Mouse (Mus musculus) left cerebral cortex, postnatal 4 days (tissue): ENCODE measurements around the gene Wdr35. TPM values are rescaled to one million over a fixed set of nuclear protein-coding genes. Genes with fewer than 3 reads are reported as not detected.
"Not testable (repeated sequence)": the region's sequence is repeated elsewhere in the genome, so short reads cannot be mapped to it uniquely, and the experiment has no call there.

ENCODE experiments used
- DNase-seq: peaks from one replicate; pipeline ENCODE4 v3.0.0-alpha.2; 2022
- intact Hi-C: fragments of 180-260 bp; cut with DNase I; formaldehyde crosslinking; loops from one replicate; pipeline ENCODE4 v1.15.1; 2025
- total RNA-seq, 2 experiments: library from RNA; stranded (reverse); gene quantifications; 2 replicates each; pipeline ENCODE4 v1.2.3; 2021

The Wdr35 gene
- 10 to 100 TPM; 35.1 to 39.3 TPM for total RNA-seq

DNA sequence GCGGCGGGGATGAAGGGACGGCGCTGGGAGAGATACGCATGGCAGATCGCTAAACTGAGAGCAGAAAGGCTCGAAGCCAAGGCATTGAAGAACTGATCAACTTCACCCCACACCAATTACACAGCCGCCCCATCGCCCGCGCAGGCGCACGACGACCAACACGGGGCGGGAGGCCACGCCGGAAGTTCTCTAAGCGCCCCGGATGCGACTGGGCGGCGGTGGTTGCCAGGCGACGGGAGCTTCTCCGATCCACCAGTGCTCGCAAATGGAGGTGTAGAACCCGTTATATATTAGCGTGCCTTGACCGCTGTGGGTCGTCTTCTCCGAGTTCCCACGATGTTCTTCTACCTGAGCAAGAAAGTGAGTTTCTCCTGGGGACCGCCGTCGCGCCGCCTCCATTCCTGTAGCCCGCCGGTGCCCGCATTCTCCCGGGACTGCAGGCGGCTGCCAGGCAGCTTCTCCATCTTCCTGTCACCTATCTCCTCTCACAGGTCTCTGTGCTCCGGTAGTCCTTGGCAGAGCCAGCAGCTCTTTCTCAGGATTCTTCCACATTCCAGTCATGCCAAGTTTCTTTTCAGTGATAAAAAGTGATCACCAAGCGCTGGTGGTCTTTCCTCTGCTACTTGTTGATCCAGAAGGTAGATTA lies at the start of gene Wdr35:
Gene Wdr35 (plus strand): TSS at position 73 of the 646 bp plus-strand sequence.
- DNase-seq, result peak; percentile 94
- intact Hi-C loops, result no loop called here

GRCm38 (mm10) chr12:8927652-8928051 lies 46.0 kb upstream of the Wdr35 start:
- no peak for DNase-seq
- intact Hi-C loops, result no loop called here

GRCm38 (mm10) chr12:8928766-8929165 lies 44.9 kb upstream of the Wdr35 start:
- intact Hi-C loops, result no loop called here
- no peak for DNase-seq

GRCm38 (mm10) chr12:8931083-8931482 lies 42.6 kb upstream of the Wdr35 start:
- intact Hi-C loops, result no loop called here
- no peak for DNase-seq

DNA sequence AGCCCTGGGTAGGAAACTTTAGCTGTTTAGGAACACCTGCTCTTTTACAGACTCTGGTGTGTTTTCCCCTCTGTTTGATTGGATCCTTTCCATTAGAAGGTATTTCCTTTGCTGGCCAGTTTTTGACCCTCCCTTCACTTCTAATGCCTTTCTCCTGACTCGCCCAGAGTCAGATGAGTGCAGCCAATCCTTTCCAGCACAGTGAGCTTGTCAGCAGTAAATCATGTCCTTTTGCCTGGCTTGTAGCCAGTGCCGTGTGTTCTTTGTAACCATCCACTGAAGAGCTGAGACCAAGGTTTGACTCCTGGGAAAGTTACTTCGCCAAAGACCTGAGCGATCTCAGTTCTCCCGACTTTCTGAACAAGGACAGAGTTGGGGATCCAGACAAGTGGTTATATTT lies 38.3 kb upstream of the Wdr35 start:
- DNase-seq, result no peak
- intact Hi-C loops, result no loop called here

DNA sequence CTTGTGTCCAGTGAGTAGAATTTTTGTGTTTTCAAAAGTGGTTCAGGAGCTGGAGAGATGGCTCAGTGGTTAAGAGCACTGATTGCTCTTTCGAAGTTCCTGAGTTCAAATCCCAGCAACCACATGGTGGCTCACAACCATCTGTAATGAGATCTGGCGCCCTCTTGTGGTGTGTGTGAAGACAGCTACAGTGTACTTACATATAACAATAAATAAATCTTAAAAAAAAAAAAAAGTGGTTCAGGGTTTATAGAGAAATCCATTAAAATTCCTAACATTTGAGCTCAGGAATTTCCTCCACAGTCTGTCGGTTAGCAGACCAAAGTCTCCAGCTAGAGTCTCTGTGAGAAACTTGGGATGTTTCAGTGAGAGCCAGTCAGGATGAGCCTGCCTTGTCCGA lies 37.5 kb upstream of the Wdr35 start:
- intact Hi-C loops, result not testable (repeated sequence)
- peak; percentile 17 for DNase-seq

GRCm38 (mm10) chr12:8939490-8939889 lies 34.2 kb upstream of the Wdr35 start:
- DNase-seq, result no peak
- intact Hi-C loops, result no loop called here

DNA sequence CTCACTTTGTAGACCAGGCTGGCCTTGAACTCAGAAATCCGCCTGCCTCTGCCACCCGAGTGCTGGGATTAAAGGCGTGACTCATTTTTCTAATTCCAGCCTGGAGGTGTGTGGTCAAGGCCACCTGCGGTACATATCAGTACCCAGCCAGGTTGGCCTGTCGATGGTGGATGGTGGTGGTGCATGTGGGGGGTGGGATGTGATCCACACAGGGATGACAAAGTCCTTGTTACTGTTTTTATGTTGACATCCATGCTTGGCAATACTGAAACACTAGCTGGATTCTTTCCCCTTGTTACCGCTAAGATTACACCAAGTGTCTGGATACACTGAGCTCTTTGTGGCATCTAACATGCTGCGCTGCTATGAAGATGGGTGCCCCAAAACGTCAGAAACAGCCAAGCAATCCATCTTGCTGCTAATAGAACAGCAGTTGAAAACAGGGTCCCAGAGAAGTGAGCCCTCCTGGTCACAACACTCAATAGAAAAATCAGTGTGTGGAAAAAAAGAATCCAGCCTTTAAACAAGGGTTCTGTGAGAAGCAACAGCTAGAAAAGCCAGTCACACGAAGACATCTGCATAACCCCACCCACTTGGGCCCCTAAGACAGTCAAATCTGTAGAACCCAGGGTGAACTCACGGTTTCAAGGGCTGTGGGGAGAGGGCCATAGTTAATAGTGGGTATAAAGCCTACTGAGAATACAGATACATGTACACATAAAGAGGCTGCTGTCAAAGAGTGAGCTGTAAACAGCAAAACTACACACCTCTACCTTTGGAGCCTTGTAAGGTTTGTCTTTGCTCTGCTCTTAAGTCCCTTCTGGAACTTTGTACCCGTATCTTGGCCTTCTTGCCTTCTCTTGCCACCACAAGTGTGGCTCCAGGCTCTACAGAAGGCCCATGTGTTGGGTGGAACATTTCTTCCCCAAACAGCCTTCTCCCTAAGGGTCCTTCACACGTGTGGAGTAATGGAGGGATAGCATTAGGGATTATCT lies 33.4 kb upstream of the Wdr35 start:
- intact Hi-C loops, result no loop called here
- DNase-seq, result no peak

- DNase-seq, result no peak
- intact Hi-C loops, result no loop called here
Measured at GRCm38 (mm10) chr12:8941131-8941615, 32.5 kb upstream of the Wdr35 start.

- intact Hi-C loops, result loop anchor here (2.0 kb wide), 1 partner anchor 73 kb away; no protein-coding TSS in a partner anchor
- no peak for DNase-seq
Measured at GRCm38 (mm10) chr12:8941699-8942392, 31.8 kb upstream of the Wdr35 start.

DNA sequence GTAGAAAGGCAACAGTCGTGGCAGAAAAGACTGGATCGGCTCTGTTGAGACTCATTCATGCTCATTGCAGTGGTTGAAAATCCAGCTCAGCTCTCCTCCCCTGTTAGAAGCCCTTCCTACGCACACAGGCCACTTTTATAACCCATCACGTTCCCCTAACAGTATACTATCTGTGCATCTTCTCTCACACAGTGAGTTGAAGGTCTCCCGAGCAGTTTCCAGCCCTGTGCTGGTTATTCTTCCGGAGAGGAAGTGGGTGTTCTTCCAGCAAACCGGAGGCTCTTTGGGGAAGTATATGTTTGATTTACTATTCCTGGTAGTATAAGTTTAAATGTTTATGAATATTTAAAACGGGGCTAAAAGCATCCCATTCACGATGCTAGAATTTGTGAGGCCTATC lies 26.5 kb upstream of the Wdr35 start:
- intact Hi-C loops, result no loop called here
- no peak for DNase-seq

DNA sequence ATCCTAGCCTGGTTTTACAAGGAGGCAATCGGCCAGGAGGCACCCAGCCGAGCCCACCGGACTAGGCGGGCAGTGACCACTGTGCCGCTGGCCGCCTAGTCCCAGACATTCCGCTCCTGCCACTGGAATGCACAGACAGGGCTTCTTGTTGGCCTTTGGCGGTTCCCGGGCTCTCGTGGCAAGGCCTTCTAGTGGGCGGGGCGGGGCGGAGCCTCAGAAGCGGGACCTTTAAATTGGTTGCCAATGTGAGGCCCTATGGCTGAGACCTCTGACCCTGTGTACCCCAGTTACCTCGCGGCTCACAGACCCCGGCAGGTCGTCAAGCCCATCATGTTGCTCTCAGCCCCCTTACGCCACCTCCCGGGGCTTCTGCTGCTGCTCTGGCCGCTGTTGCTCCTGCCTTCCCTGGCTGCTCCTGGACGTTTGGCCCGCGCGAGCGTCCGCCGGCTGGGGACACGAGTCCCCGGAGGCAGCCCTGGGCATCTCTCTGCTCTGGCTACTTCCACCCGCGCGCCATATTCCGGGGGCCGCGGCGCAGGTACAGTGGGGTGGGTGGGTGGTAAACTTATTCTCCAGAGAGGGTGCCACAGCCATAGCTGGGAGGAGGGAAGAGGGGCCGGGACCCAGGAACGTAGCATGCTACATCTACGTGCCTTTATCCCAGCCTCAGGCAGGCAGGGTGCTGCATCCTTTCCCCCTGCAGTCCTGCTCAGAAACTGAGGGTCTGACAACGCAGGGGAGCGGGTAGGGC lies 25.8 kb upstream of the Wdr35 start, which contains the start of gene Matn3:
Gene Matn3 (plus strand): TSS at position 216 of the 751 bp plus-strand sequence.
- peak; percentile 50 for DNase-seq
- intact Hi-C loops, result no loop called here

- intact Hi-C loops, result no loop called here
- DNase-seq, result no peak
Measured at GRCm38 (mm10) chr12:8953136-8953535, 20.6 kb upstream of the Wdr35 start.

- DNase-seq, result no peak
- intact Hi-C loops, result no loop called here
Measured at GRCm38 (mm10) chr12:8954161-8954561, 19.5 kb upstream of the Wdr35 start.

- intact Hi-C loops, result no loop called here
- DNase-seq, result no peak
Measured at GRCm38 (mm10) chr12:8961607-8962316, 11.9 kb upstream of the Wdr35 start.

GRCm38 (mm10) chr12:8969828-8970227 lies 3.9 kb upstream of the Wdr35 start:
- intact Hi-C loops, result no loop called here
- DNase-seq, result no peak

DNA sequence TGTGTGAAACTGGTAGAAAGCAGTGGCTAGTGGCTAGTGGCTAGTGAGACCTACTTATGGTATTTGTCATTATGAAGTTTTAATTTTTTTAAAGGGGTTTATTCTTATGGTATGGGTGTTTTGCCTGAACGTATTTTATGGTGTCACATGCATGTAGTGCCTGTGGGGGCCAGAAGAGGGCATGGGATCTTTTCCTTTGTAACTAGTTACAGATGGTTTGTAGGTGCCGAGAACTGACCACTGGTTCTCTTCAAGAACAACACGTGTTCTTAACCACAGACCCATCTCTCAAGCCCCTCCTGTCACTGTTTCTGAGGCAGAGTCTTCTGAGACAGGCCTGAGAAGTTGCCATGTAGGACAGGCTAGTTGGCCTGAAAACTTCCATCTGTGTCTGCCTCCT lies 1.4 kb downstream of the Wdr35 start:
- DNase-seq, result no peak
- intact Hi-C loops, result no loop called here

- intact Hi-C loops, result loop anchor here (10.0 kb wide), 1 partner anchor 238 kb away; no protein-coding TSS in a partner anchor
- DNase-seq, result no peak
Measured at GRCm38 (mm10) chr12:8993231-8993630, 19.5 kb downstream of the Wdr35 start.

- DNase-seq, result no peak
- intact Hi-C loops, result loop anchor here (10.0 kb wide), 1 partner anchor 244 kb away; no protein-coding TSS in a partner anchor
Measured at GRCm38 (mm10) chr12:8998318-8998717, 24.6 kb downstream of the Wdr35 start.
